Mouse (Mus musculus) layer of hippocampus, adult 11-12 months (tissue): ENCODE data around the gene Otog.

Experiments
- DNase-seq: peaks from one replicate; pipeline ENCODE4 v3.0.0; 2022; ENCODE audit warnings: low spot score

Gene Otog

GRCm38 (mm10) chr7:46283681-46284080, 42.9 kb downstream of the Otog start:
- no peak for DNase-seq

- no peak for DNase-seq
Measured at GRCm38 (mm10) chr7:46285161-46285839, 44.5 kb downstream of the Otog start.

- no peak for DNase-seq
Measured at GRCm38 (mm10) chr7:46286391-46286790, 45.6 kb downstream of the Otog start.

- DNase-seq = no peak
Measured at GRCm38 (mm10) chr7:46287051-46287450, 46.3 kb downstream of the Otog start.

- no peak for DNase-seq
Measured at GRCm38 (mm10) chr7:46296330-46296729, 55.5 kb downstream of the Otog start.

GRCm38 (mm10) chr7:46301031-46301632, 60.3 kb downstream of the Otog start:
- no peak for DNase-seq

- DNase-seq = no peak
Measured at GRCm38 (mm10) chr7:46313486-46313885, 72.7 kb downstream of the Otog start.

GRCm38 (mm10) chr7:46314220-46315009, 73.6 kb downstream of the Otog start:
- DNase-seq = no peak

GRCm38 (mm10) chr7:46315692-46316091, 74.9 kb downstream of the Otog start:
- peak; percentile 6 for DNase-seq

GRCm38 (mm10) chr7:46316948-46317347, 76.2 kb downstream of the Otog start:
- no peak for DNase-seq

GRCm38 (mm10) chr7:46321242-46321641, 80.5 kb downstream of the Otog start:
- no peak for DNase-seq

GRCm38 (mm10) chr7:46327896-46328295, 87.1 kb downstream of the Otog start:
- DNase-seq = no peak

GRCm38 (mm10) chr7:46337397-46337796, 96.6 kb downstream of the Otog start:
- DNase-seq = no peak

- no peak for DNase-seq
Measured at GRCm38 (mm10) chr7:46339818-46340217, 99.0 kb downstream of the Otog start.

- DNase-seq = no peak
Measured at GRCm38 (mm10) chr7:46340295-46340694, 99.5 kb downstream of the Otog start.

- DNase-seq = no peak
Measured at GRCm38 (mm10) chr7:46341471-46341870, 100.7 kb downstream of the Otog start.

GRCm38 (mm10) chr7:46347692-46348091, 106.9 kb downstream of the Otog start:
- DNase-seq = no peak

- no peak for DNase-seq
Measured at GRCm38 (mm10) chr7:46348813-46349212, 108.0 kb downstream of the Otog start.

GRCm38 (mm10) chr7:46350119-46350702, 109.4 kb downstream of the Otog start:
- no peak for DNase-seq

- DNase-seq = no peak
Measured at GRCm38 (mm10) chr7:46352748-46353147, 112.0 kb downstream of the Otog start.

GRCm38 (mm10) chr7:46353216-46353615, 112.4 kb downstream of the Otog start:
- DNase-seq = no peak

GRCm38 (mm10) chr7:46353875-46354274, 113.1 kb downstream of the Otog start:
- no peak for DNase-seq
